Mouse (Mus musculus): ENCODE measurements around the gene Galnt9.

- TF ChIP-seq CTCF (IDR thresholded peaks at IDR 0.05; ENCODE audit: control insufficient read depth, insufficient read depth, insufficient read length) (no peak), USF1 (IDR thresholded peaks at IDR 0.05; ENCODE audit: low read depth) (no peak), CEBPB (IDR thresholded peaks at IDR 0.05; ENCODE audit: low read depth) (no peak), MAX (IDR thresholded peaks at IDR 0.05) (no peak), MYOG (IDR thresholded peaks at IDR 0.05; ENCODE audit: control insufficient read depth, extremely low read depth, insufficient read length) (no peak)
Measured at GRCm38 (mm10) chr5:110555198-110555597, 11.0 kb downstream of the Galnt9 start.
